Mouse (Mus musculus) cerebellum, adult 2 months (tissue): ENCODE results near the gene Pnrc1.

Source experiments
- CTCF ChIP-seq: fragments of 200-500 bp; IDR thresholded peaks from 2 replicates; pipeline ENCODE4 v1.5.1; 2011; ENCODE audit warnings: low read depth, mild to moderate bottlenecking, control low read depth, low read length, moderate library complexity, borderline replicate concordance; ENCODE audit not compliant: insufficient read depth
- POLR2A ChIP-seq: fragments of 200-500 bp; IDR thresholded peaks from 2 replicates; pipeline ENCODE4 v1.6.1; 2011; ENCODE audit warnings: low read length, control low read depth, borderline replicate concordance; ENCODE audit not compliant: insufficient read depth

GRCm38 (mm10) chr4:33284083-33284880 is 5.7 kb downstream of the Pnrc1 start:
- TF ChIP-seq POLR2A: no peak
- no peak for TF ChIP-seq CTCF
